Mouse (Mus musculus): Measurements from ENCODE around the gene Atp8a2.

GRCm38 (mm10) chr14:59876525-59876924, 320.5 kb downstream of the Atp8a2 start:
- TF ChIP-seq CTCF (IDR thresholded peaks at IDR 0.05; ENCODE audit: low read depth, low read length) (no peak), POLR2A (IDR thresholded peaks at IDR 0.05; ENCODE audit: borderline replicate concordance, low read depth, low read length) (no peak)
